Mouse (Mus musculus) liver, embryonic 14.5 days (tissue): Measurements from ENCODE around the gene Tsga13.

Experiments
- CTCF ChIP-seq: IDR thresholded peaks from 2 replicates; pipeline ENCODE4 v1.5.1; 2016; ENCODE audit warnings: antibody characterized with exemption, low read depth, control low read depth
- EP300 ChIP-seq: IDR thresholded peaks from 2 replicates; pipeline ENCODE4 v1.6.1; 2016; ENCODE audit warnings: antibody characterized with exemption, low read depth

GRCm38 (mm10) chr6:30855956-30856355, 59.4 kb downstream of the Tsga13 start:
- TF ChIP-seq CTCF, result no peak
- TF ChIP-seq EP300, result no peak
